Mouse (Mus musculus) midbrain, embryonic 10.5 days (tissue): ENCODE measurements around the gene Mipol1. TPM values are rescaled to one million over a fixed set of nuclear protein-coding genes. Genes with fewer than 3 reads are reported as not detected.

Experiments used
- DNase-seq: peaks from one replicate; pipeline ENCODE4 v3.0.0-alpha.2; 2017; ENCODE audit warnings: low spot score
- H3K27ac ChIP-seq: fragments of 300-500 bp; sonication (generic); replicated peaks from 2 replicates; pipeline ENCODE4 v1.5.1; 2016; ENCODE audit warnings: mild to moderate bottlenecking
- H3K27me3 ChIP-seq: fragments of 300-500 bp; sonication (generic); 2 replicates; pipeline ENCODE4 v1.6.1; 2016; ENCODE audit warnings: low read depth, mild to moderate bottlenecking; ENCODE audit not compliant: poor library complexity, severe bottlenecking
- H3K36me3 ChIP-seq: fragments of 300-500 bp; sonication (generic); 2 replicates; pipeline ENCODE4 v1.6.1; 2016; ENCODE audit warnings: mild to moderate bottlenecking, moderate library complexity
- H3K4me1 ChIP-seq: fragments of 300-500 bp; sonication (generic); 2 replicates; pipeline ENCODE4 v1.6.1; 2016
- H3K4me3 ChIP-seq: fragments of 300-500 bp; sonication (generic); 2 replicates; pipeline ENCODE4 v1.5.1; 2016; ENCODE audit warnings: mild to moderate bottlenecking, moderate library complexity
- H3K9me3 ChIP-seq: fragments of 300-500 bp; sonication (generic); replicated peaks from 2 replicates; pipeline ENCODE4 v1.6.1; 2016; ENCODE audit warnings: mild to moderate bottlenecking
- WGBS: fragments of 180-500 bp; shearing (Covaris S2); methylation state at CpG from one replicate; pipeline ENCODE4 v1.1.7; 2016; 5-methylcytosine and 5-hydroxymethylcytosine counted together
- polyA plus RNA-seq: library from polyadenylated mRNA; unstranded; fragments of >200 nt; fragmentation: Nextera tagmentation; extraction: Ambion mirVana; gene quantifications from 2 replicates; pipeline ENCODE4 v1.2.1, GENCODE M21; 2016

Gene Mipol1
- polyA plus RNA-seq, 1 experiment from 2014 or later = 8.9 TPM

- H3K4me1 ChIP-seq = peaks cover 80% of the 10 kb centered on the region
- H3K27ac ChIP-seq = peak overlapping the region; percentile 90
- WGBS = under 1% methylated on average over 63 of the region's 63 CpGs
These were observed 308.6 kb downstream of the Mipol1 start for GRCm38 (mm10) chr12:57538588-57539550.

GRCm38 (mm10) chr12:57539551-57539985, 309.3 kb downstream of the Mipol1 start:
- no peaks in the 10 kb centered on the region; the same call in none of the 2 replicates for H3K36me3 ChIP-seq
- DNase-seq = peak; percentile 73
- H3K4me3 ChIP-seq = peak overlapping the region; percentile 73
- under 1% methylated on average over 10 of the region's 10 CpGs for WGBS
- H3K4me1 ChIP-seq = peaks cover 73% of the 10 kb centered on the region
- peaks cover 100% of the 10 kb centered on the region for H3K27me3 ChIP-seq
- no peaks in the 10 kb centered on the region for H3K9me3 ChIP-seq
- peak overlapping the region; percentile 90 for H3K27ac ChIP-seq

More at GRCm38 (mm10) chr12:57538588-57539550, 308.6 kb downstream of the Mipol1 start:
- Histone ChIP-seq H3K4me3 (peak overlapping the region; percentile 73), H3K36me3 (no peaks in the 10 kb centered on the region; the same call in none of the 2 replicates), H3K27me3 (peaks cover 100% of the 10 kb centered on the region), H3K9me3 (no peaks in the 10 kb centered on the region)
- peak; percentile 83 for DNase-seq

GRCm38 (mm10) chr12:57541118-57541517, 310.9 kb downstream of the Mipol1 start:
- H3K4me1 ChIP-seq = peaks cover 65% of the 10 kb centered on the region
- H3K36me3 ChIP-seq = no peaks in the 10 kb centered on the region; the same call in none of the 2 replicates
- no peak for DNase-seq
- H3K27ac ChIP-seq = peak overlapping the region; percentile 92; the same call in 1 of the 2 replicates
- H3K4me3 ChIP-seq = peak overlapping the region; percentile 73
- peaks cover 99% of the 10 kb centered on the region for H3K27me3 ChIP-seq
- 11% methylated on average over 6 of the region's 6 CpGs for WGBS
- no peaks in the 10 kb centered on the region for H3K9me3 ChIP-seq

- under 1% methylated on average over 46 of the region's 46 CpGs for WGBS
- peak; percentile 76 for DNase-seq
- Histone ChIP-seq H3K27ac (peak overlapping the region; percentile 92), H3K9me3 (no peaks in the 10 kb centered on the region), H3K4me1 (peaks cover 64% of the 10 kb centered on the region), H3K27me3 (peaks cover 99% of the 10 kb centered on the region), H3K36me3 (no peaks in the 10 kb centered on the region; the same call in none of the 2 replicates), H3K4me3 (peak overlapping the region; percentile 73)
These were observed 311.9 kb downstream of the Mipol1 start for GRCm38 (mm10) chr12:57541931-57542745.

- peak; percentile 70 for DNase-seq
- no peaks in the 10 kb centered on the region for H3K9me3 ChIP-seq
- under 1% methylated on average over 63 of the region's 63 CpGs for WGBS
These were observed 312.8 kb downstream of the Mipol1 start for GRCm38 (mm10) chr12:57542746-57543626.

GRCm38 (mm10) chr12:57543627-57543991, 313.4 kb downstream of the Mipol1 start:
- Histone ChIP-seq H3K4me1 (peaks cover 63% of the 10 kb centered on the region), H3K27me3 (peaks cover 99% of the 10 kb centered on the region), H3K36me3 (no peaks in the 10 kb centered on the region; the same call in none of the 2 replicates), H3K4me3 (peak overlapping the region; percentile 73), H3K9me3 (no peaks in the 10 kb centered on the region), H3K27ac (peak overlapping the region; percentile 92)
- peak; percentile 50 for DNase-seq
- WGBS = 2% methylated on average over 10 of the region's 10 CpGs

More at GRCm38 (mm10) chr12:57542746-57543626, 312.8 kb downstream of the Mipol1 start:
- Histone ChIP-seq H3K27ac (peak overlapping the region; percentile 92), H3K27me3 (peaks cover 99% of the 10 kb centered on the region), H3K4me1 (peaks cover 63% of the 10 kb centered on the region), H3K36me3 (no peaks in the 10 kb centered on the region; the same call in none of the 2 replicates), H3K4me3 (peak overlapping the region; percentile 73)

- peak overlapping the region; percentile 73 for H3K4me3 ChIP-seq
- peaks cover 99% of the 10 kb centered on the region for H3K27me3 ChIP-seq
- WGBS = 2% methylated on average over 31 of the region's 31 CpGs
- H3K4me1 ChIP-seq = peaks cover 63% of the 10 kb centered on the region
- peak overlapping the region; percentile 92 for H3K27ac ChIP-seq
- H3K9me3 ChIP-seq = no peaks in the 10 kb centered on the region
- no peaks in the 10 kb centered on the region; the same call in none of the 2 replicates for H3K36me3 ChIP-seq
- DNase-seq = peak; percentile 78
These were observed 314.6 kb downstream of the Mipol1 start for GRCm38 (mm10) chr12:57544641-57545370.

- no peaks in the 10 kb centered on the region for H3K9me3 ChIP-seq
- 1% methylated on average over 104 of the region's 106 CpGs for WGBS
- no peaks in the 10 kb centered on the region; the same call in none of the 2 replicates for H3K36me3 ChIP-seq
- H3K27me3 ChIP-seq = peaks cover 99% of the 10 kb centered on the region
- DNase-seq = peak; percentile 74
- peaks cover 68% of the 10 kb centered on the region for H3K4me1 ChIP-seq
- peak overlapping the region; percentile 92 for H3K27ac ChIP-seq
- H3K4me3 ChIP-seq = peak overlapping the region; percentile 73
These were observed 315.4 kb downstream of the Mipol1 start for GRCm38 (mm10) chr12:57545371-57546241.
